Mouse (Mus musculus) adrenal gland, adult 2 months (tissue): ENCODE results near the gene Zup1. TPM values are rescaled to one million over a fixed set of nuclear protein-coding genes. Genes with fewer than 3 reads are reported as not detected.
"Not testable (repeated sequence)": the region's sequence is repeated elsewhere in the genome, so short reads cannot be mapped to it uniquely, and the experiment has no call there.

ENCODE experiments used
- DNase-seq: peaks from one replicate; pipeline ENCODE4 v3.0.0; 2021
- long read RNA-seq: library from polyadenylated mRNA; stranded (forward); transcript quantifications from one replicate; pipeline ENCODE4 v2.0.0, GENCODE M21; 2021
- polyA plus RNA-seq: library from polyadenylated mRNA; depleted of rRNA; stranded (reverse); fragments of >200 nt; gene quantifications from 2 replicates; pipeline ENCODE4 v1.2.3, GENCODE M21; 2012; rRNA removed
- total RNA-seq, 2 experiments: library from RNA; stranded (reverse); gene quantifications; 2 replicates each; pipeline ENCODE4 v1.2.3; 2021

Gene Zup1
- 10 to 100 TPM; 16.4 to 18.3 TPM for total RNA-seq
- polyA plus RNA-seq = 1.6 and 2.2 TPM in 2 replicates
- long read RNA-seq, partial matches to known transcripts = 2 of 5 reads
- long read RNA-seq, other reads (novel, unspliced or antisense) = 1 of 5 reads

DNA sequence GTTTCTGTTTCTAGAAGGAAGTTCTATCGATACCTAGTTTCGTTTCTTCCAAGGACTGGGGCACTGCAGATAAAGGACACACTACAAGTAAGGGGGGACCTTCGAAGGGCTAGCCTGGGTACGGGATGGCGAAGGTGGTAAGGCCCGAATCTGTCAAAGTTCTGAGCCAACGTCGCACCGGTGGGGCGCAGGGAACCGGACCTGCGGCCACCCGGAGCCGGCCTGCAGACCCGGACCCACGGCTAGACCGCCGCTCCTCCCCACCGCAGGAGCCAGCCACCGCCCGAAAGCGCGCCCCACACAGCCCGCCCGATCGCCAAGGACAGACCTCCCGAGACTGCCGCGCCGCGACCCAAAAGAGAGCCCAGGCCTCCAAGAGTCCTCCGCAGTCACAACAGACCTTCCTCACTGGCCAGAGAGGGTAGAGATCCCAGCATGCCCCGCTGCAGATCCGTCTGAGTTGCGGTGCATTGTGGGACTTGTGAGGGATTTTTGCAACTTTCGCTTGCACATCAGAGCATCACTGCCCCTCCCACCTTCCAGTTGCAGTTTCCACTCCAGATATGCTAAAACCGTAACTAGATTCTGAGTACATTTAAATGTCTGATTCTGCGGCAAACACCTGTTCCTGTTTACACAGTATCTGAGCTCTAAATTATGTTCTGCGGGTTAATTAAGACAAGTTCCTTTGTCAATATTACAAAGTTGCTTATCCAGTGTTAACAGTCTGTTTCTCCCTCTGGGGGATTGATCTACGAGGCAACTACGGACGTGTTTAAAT is at the start of gene Zup1:
Gene Zup1 (minus strand): TSS at position 467 of the 781 bp plus-strand sequence.
- peak; percentile 92 for DNase-seq

DNA sequence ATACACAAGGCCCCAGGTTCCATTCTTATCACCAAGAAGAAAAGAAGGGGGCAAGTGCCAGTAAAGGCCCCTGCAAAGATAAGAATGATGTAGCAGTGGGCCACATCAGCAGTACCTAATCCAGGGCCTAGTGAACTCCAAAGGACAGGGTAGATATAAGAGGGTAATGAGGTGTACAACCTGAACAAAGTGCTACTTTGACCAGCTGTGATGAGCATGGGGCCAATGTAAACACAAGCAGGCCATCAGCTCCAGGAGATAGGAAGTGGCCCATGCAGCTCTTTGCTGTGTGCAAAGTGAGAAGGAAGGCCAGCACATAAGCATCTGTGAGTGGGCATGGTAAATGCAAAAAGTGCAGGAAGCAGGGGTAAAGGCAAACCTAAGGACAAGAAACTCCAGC is 47.3 kb upstream of the Zup1 start:
- no peak for DNase-seq

DNA sequence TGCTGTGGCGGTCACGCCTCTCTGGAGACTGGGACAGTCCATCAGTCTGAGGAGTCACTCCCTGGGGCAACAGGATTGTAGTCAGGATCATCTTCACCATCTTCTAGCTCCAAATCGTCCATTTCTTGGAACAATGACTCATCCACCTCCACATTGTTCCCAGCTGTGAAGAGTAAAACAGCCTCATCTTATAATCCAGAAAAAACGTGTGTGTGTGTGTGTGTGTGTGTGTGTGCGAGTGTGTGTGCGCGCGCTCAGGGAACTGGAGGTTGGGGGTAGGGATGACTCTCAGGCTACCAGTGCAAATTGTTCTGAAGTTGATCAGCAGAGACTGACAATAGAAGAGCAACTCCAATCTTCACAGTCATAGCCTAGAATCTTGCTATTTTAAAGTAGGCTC is 45.6 kb upstream of the Zup1 start:
- DNase-seq = not testable (repeated sequence)

DNA sequence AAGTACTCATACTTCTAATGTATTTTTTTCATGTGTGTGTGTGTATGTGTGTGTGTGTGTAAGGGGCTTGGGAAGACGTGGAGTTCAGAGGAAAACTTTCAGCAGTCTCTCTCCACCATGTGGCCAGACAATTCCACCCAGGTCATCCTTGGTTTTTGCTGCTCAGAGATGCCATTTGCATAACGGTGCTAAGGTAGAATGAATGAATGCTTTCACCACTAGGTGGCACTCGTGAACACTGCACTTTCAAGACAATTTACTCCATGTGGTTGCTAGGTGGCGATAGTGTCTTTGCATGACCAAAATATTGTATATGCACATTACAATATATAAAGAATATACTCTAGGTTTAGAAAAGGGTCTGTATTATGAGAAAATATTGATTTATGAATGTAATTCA is 35.7 kb upstream of the Zup1 start:
- peak; percentile 54 for DNase-seq

DNA sequence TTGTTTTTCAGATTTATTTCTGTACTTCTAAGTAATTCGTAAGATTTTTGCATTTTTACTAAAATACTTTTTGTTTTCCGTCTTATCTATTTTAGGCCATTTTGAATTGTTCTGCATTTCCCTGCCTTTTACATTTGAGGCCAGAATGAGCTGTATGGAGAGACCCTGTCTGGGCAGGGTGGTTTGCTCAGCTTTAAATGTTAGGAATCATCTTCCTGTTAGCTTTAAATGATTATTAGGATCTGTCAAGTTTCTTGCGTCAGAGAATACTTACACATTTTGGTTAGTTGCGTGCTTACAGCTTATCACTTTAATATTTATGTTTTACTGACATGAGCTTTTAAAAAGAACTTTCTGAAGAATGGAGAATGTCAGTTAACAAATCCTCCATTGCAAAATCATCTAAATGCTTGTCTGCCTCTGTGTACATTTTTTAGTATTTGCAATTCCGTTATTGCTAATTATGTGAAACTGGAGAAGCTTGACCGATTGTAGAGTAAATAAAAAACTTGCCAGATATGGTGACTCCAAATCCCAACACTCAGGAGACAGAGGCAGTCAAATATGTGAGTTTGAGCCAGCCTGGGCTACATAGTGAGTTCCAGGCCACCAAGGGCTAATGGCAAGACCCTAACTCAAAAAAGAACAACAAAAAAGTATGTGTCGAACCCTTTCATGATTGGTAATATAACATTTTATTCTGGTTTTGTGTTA is 23.9 kb upstream of the Zup1 start:
- DNase-seq = no peak

DNA sequence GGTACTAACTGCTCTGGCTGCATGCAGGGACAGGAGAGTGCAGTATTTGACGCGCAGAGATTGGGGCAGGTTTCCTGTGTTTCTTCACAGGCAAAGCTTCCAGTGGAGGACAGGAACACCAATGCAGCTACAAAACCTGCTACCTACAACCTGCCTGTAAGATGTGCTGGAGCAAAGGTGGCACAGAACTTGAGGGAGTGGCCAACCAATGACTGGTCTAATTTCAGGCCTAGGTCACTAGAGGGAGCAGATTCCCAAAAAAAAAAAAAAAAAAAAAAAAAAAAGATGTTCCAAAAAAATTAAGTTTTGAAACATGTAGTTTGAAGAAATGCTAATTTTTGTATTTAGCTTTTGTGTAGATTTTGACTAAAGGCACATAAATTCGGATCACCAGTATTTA is 1.4 kb upstream of the Zup1 start:
- DNase-seq = no peak

DNA sequence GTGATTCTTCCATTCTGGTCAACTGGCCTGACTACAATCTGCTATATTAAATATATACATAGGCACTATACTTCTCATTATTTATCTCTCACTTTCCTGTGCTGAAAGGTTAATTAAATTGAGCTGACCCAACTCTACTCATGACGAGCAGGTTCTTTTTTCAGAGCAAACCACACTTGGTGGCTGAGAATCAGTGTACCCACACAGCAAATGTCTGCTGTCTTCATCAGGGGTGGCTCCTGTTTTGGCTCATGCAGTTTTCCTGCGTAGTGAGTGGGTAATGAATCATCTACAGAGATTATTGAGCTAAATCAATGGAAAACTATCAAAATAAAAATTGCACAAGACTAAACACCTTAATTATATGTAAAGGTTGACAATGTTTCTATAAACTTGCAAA is 4.7 kb downstream of the Zup1 start:
- no peak for DNase-seq

DNA sequence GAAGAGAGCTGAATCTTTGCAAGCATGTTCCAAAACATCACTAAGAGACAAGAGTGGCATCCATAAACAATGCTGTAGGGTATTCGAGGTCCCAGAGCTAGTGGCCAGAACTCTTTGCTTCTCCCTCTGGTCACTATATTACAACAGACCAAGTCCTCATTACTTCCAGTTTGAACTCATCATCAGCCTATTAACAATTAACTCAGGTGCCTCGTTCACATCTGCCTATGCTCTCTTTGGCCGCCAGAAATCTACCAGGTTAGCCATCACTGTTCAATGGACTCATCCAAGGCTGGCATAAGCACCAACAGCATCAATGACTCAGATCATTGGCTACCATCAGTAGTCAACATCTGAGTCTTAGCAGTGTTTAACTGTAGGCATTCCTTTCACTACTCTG is 5.7 kb downstream of the Zup1 start:
- no peak for DNase-seq

DNA sequence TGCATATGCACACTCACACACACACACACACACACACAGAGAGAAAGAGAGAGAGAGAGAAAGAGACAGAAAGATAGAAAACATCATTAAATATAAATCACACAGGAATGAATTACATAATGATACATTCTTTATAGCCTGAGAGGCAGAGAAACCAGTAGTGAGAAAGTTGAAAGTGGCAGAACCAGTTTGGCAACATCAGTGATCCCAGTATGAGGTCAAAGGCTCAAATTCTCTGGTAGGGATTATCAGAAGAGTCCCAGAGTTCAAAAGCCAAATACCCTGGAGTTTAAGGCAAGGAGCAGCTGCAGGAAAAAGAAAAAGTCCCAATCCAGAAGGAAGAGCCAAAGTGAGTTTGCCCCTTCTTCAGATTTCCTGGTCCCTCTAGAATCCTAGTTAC is 10.4 kb downstream of the Zup1 start:
- DNase-seq = no peak

DNA sequence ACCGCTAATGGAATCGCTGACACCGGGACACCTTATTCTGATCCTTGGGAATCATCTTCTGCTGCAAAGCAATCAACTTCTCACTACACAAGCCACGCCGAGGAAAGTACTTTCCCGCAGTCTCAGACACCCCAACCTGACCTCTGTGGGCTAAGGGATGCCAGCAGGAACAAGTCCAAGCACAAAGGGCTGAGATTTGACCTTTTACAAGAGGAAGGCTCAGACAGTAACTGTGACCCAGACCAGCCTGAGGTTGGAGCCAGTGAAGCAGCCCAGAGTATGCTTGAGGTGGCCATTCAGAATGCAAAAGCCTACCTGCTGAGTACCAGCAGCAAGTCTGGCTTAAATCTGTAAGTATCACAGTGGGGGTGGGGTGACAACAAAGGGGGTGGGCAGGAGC is 45.6 kb downstream of the Zup1 start:
- DNase-seq = no peak

DNA sequence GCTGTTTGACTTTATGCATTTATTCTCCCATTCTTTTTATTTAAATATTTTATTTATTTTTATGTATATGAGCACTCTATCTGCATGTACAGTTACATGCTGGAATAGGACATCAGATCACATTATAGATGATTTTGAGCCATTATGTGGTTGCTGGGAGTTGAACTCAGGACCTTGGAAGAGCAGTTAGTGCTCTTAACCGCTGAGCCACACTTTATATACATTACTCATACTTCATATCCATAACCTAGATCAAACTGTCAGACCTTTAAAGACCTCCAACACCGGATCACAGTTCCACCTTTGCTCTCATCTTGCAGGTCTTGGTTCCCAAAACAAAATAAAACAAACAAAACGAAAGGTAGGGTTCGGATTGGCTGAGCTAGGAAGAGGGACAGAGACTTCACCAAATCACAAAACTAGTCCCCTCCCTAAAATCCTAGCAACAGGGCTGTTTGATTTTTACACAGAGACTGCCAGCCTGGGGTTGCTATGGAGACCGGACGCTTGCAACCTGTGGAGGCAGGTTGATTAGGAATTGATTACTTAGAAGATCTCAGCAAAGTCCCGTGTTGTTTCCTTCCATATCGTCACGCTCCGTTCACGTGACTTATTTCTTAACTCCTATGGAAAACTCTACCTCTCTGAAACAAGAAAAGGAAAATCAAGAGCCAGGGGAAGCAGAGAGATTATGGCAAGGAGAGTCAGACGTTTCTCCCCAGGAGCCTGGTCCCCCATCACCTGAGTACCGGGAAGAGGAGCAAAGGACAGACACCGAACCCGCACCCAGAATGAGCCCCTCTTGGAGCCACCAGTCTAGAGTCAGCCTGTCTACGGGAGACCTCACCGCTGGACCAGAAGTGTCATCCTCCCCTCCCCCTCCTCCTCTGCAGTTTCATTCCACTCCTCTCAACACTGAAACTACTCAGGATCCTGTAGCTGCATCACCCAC is 46.3 kb downstream of the Zup1 start, which contains the start of gene Rsph4a:
Gene Rsph4a (plus strand): TSS at position 582 of the 952 bp plus-strand sequence.
- DNase-seq = peak; percentile 68

DNA sequence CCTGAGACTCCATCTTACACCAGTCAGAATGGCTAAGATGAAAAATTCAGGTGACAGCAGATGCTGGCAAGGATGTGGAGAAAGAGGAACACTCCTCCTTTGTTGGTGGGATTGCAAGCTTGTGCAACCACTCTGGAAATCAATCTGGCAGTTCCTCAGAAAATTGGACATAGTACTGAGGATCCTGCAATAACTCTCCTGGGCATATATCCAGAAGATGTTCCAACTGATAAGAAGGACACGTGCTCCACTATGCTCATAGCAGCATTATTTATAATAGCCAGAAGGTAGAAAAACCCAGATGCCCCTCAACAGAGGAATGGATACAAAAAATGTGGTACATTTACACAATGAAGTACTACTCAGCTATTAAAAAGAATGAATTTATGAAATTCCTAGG is 49.5 kb downstream of the Zup1 start:
- DNase-seq = not testable (repeated sequence)

DNA sequence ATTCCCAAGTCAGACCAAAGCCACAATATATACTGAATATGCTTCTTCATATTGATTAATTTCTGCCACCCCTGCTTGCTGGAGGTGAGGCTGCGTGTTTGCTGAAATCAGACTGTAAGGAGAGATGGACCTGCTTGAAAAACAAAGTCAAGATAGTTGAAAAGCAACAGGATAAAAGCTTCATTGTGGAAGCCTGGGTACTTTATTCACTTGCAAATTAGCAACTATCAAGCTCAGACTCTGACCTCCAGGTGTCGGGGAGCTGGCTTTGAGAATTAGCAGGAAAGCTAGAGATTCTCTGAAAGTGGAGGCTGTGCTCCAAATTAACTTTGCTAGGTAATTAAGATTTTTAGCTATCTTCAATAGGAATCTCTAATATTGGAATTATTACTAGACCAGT is 68.7 kb downstream of the Zup1 start:
- DNase-seq = not testable (repeated sequence)

DNA sequence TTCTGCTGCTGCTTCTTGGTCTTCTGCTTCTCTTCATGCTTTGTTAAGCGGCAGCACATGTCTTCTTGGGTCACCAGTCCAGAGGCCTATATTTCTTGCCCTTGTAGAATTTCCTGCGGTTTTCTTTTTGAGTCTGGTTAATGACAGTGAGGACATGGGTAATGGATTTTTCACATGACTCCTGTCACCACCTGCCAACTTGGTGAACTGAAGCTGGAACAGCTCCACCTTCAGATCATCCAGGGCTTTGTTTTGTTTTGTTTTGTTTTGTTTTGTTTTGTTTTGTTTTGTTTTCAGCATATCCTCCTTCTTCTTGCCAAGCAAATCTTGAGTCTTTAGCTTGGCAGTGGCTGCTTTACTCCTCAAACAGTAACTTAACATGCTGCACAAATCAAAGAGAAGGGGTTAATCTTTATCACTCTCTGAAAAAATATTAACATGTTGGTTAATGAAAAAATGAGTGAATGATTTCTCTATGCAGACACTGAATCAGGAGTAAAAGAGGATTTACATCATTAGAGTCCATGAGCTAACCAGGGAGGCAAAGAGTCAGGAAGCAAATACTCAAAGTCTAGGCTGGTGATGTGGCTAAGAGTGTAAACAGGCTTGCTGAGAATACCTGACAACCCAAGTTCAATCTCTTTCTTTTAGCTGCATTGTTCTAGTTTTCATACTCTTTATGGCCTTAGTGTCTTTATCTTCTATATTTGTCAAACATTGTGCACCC is 78.2 kb downstream of the Zup1 start:
- DNase-seq = no peak

DNA sequence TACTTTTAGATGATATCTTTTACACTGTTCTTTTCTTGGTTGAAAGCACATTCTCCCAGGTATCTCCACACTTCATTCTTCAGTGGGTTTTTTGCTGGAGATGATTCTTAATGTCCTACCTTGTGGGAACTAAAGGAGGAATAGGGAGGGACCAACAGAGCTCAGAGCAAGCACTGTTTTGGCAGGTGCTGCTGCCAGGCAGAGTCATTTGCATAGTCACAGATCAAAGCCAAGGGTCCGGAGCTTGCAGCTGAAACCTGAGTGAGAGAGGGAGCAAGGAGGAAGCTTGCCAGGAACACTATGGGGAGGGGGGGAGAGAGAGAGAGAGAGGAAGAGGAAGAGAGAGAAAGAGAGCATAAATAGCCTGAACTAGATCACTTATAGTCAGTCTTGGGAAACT is 80.6 kb downstream of the Zup1 start:
- no peak for DNase-seq

Other genes with a start within 250 kb of the Zup1 start
- gene Sult3a2, start 164.6 kb downstream of the Zup1 start, total RNA-seq = 1 to 10 TPM in 1 of 2 experiments, not detected in 1; 2.5 TPM
- not detected in 2 replicates for gene Sult3a2, start 164.6 kb downstream of the Zup1 start, polyA plus RNA-seq
- gene Sult3a1, start 93.5 kb downstream of the Zup1 start, total RNA-seq = 1 to 10 TPM in 1 of 2 experiments, not detected in 1; 6.3 TPM
- gene Sult3a1, start 93.5 kb downstream of the Zup1 start, polyA plus RNA-seq = not detected in 2 replicates
- under 1 TPM; 0.83 to 0.92 TPM for gene Rsph4a, start 46.2 kb downstream of the Zup1 start, total RNA-seq
- gene Rsph4a, start 46.2 kb downstream of the Zup1 start, polyA plus RNA-seq = 0.04 and 0.08 TPM in 2 replicates
- gene Rwdd1, start 68.4 kb upstream of the Zup1 start, total RNA-seq = 100 to 1,000 TPM in 1 of 2 experiments, 10 to 100 TPM in 1; 82.1 to 114 TPM
- gene Rwdd1, start 68.4 kb upstream of the Zup1 start, polyA plus RNA-seq = 87.5 and 95.8 TPM in 2 replicates
- not detected for gene Trappc3l, start 86.3 kb upstream of the Zup1 start, total RNA-seq
- not detected in 2 replicates for gene Trappc3l, start 86.3 kb upstream of the Zup1 start, polyA plus RNA-seq
- gene Calhm4, start 93.0 kb upstream of the Zup1 start, total RNA-seq = not detected
- not detected in 2 replicates for gene Calhm4, start 93.0 kb upstream of the Zup1 start, polyA plus RNA-seq
- gene Calhm5, start 145.2 kb upstream of the Zup1 start, total RNA-seq = under 1 TPM; 0.17 to 0.55 TPM
- gene Calhm5, start 145.2 kb upstream of the Zup1 start, polyA plus RNA-seq = 0.03 TPM in 2 replicates
- 1 to 10 TPM; 1.1 to 1.8 TPM for gene Calhm6, start 176.7 kb upstream of the Zup1 start, total RNA-seq
- 3.0 and 3.6 TPM in 2 replicates for gene Calhm6, start 176.7 kb upstream of the Zup1 start, polyA plus RNA-seq